Mouse (Mus musculus): Measurements from ENCODE around the gene Actn4.

DNA sequence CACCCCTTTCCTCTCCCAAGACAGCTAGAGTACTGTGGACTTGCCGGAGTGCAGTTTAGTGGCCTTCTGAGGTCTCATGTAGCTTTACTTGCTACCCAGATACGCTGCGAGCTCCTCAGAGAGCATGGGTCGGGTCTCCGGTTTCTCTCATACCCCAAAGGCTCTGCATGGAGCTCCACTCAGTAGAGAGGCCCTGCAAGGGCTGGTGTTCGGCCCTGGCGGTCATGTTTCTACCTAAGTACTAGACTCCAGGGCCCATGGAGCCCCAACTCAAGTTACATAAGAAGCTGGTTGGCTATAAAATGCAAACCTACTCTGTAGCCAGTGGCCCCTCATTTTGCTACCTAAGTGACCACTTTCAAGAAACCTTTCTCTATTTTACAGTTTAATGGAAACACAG is 13.4 kb downstream of the Actn4 start:
- TF ChIP-seq POLR2A (IDR thresholded peaks at IDR 0.05; ENCODE audit: low read depth, low read length) (no peak), CTCF (conservative IDR thresholded peaks at IDR 0.05; ENCODE audit: insufficient read depth, insufficient read length, low read depth, low read length) (no peak)
